7 mouse cellular contexts compared by ENCODE assay signal in genomic region chr13:51170691-51171680, GRCm38 (mm10). TPM values are rescaled to one million over a fixed set of nuclear protein-coding genes. Genes with fewer than 3 reads are reported as not detected.
DNase-seq lines count a peak whose midpoint lies in the region; ATAC-seq and TF ChIP-seq lines count a peak whose summit lies in the region.

Gene Nxnl2, plus strand, starts transcription at chr13:51171022.

- WGBS in hindbrain, embryonic 16.5 days: under 1% methylated on average over 54 of the region's 64 CpGs
- WGBS in liver, adult 2 months: 3% methylated on average over 64 of the region's 64 CpGs
- 1% methylated on average over 62 of the region's 64 CpGs for WGBS in midbrain, postnatal 0 days

- H3K27me3 ChIP-seq in hindbrain, embryonic 16.5 days (replicated peaks; ENCODE audit: control insufficient read depth, insufficient read depth, low read length): no peaks in the 10 kb centered on the region
- no peaks in the 10 kb centered on the region for H3K27me3 ChIP-seq in liver, adult 2 months (ENCODE audit: control insufficient read depth, insufficient read depth, low read length)
- H3K27me3 ChIP-seq in midbrain, postnatal 0 days (ENCODE audit: insufficient read depth, low read length): peaks cover 10% of the 10 kb centered on the region; the same call in 1 of the 2 replicates

- peak; percentile 72 for TF ChIP-seq CTCF in liver, adult 2 months (IDR thresholded peaks at IDR 0.05; ENCODE audit: low read depth, low read length)
- peak; percentile 68 for TF ChIP-seq CTCF in midbrain, postnatal 0 days (IDR thresholded peaks at IDR 0.05)

- H3K4me3 ChIP-seq in hindbrain, embryonic 16.5 days (ENCODE audit: low read length): peak within 1 kb of the TSS; percentile 52
- H3K4me3 ChIP-seq in liver, adult 2 months (ENCODE audit: insufficient read depth, low read depth, low read length): peak within 1 kb of the TSS; percentile 46
- H3K4me3 ChIP-seq in midbrain, postnatal 0 days (ENCODE audit: low read depth, low read length): peak within 1 kb of the TSS; percentile 52

- peaks cover 10% of the 10 kb centered on the region for H3K4me1 ChIP-seq in hindbrain, embryonic 16.5 days (ENCODE audit: control insufficient read depth, insufficient read depth, low read depth, low read length)
- H3K4me1 ChIP-seq in liver, adult 2 months (ENCODE audit: control insufficient read depth, insufficient read depth, low read length): no peaks in the 10 kb centered on the region
- no peaks in the 10 kb centered on the region; the same call in 1 of the 2 replicates for H3K4me1 ChIP-seq in midbrain, postnatal 0 days (ENCODE audit: insufficient read depth, low read length)

- DNase-seq in T-cell, adult 2 months (ENCODE audit: low spot score): peak; percentile 64
- peak; percentile 32 for DNase-seq in c-Kit-positive CD71-negative TER-119-negative erythroid progenitor cells, embryonic 14.5 days (ENCODE audit: low read depth)
- DNase-seq in forelimb bud, embryonic 11.5 days (ENCODE audit: low read depth, low spot score): peak; percentile 46
- DNase-seq in liver, adult 2 months (ENCODE audit: extremely low read depth, low read depth, low spot score): peak; percentile 20
- DNase-seq in midbrain, postnatal 0 days (ENCODE audit: low spot score): peak; percentile 39
- peak; percentile 59 to 81 for DNase-seq in spleen, postnatal 4 days (ENCODE audit: low spot score in 2 of 2)

- no peaks in the 10 kb centered on the region for H3K9me3 ChIP-seq in hindbrain, embryonic 16.5 days (ENCODE audit: control insufficient read depth, low read length)
- no peaks in the 10 kb centered on the region for H3K9me3 ChIP-seq in midbrain, postnatal 0 days (ENCODE audit: low read length)

- H3K79me2 ChIP-seq in liver, adult 2 months (ENCODE audit: control insufficient read depth, insufficient read depth, low read length): no peaks in the 10 kb centered on the region

- ATAC-seq in hindbrain, embryonic 16.5 days: peak; percentile 82
- ATAC-seq in midbrain, postnatal 0 days (ENCODE audit: low FRiP score): peak; percentile 66

- H3K36me3 ChIP-seq in hindbrain, embryonic 16.5 days (ENCODE audit: control insufficient read depth, insufficient read depth, low read length): no peaks in the 10 kb centered on the region
- H3K36me3 ChIP-seq in liver, adult 2 months (ENCODE audit: control insufficient read depth, insufficient read depth, low read length): no peaks in the 10 kb centered on the region
- H3K36me3 ChIP-seq in midbrain, postnatal 0 days (ENCODE audit: insufficient read depth, low read length): no peaks in the 10 kb centered on the region

- H3K4me2 ChIP-seq in hindbrain, embryonic 16.5 days (ENCODE audit: low read length): peak within 1 kb of the TSS; percentile 97
- H3K4me2 ChIP-seq in midbrain, postnatal 0 days (ENCODE audit: low read depth, low read length, poor library complexity, severe bottlenecking): peak within 1 kb of the TSS; percentile 87

- peak within 1 kb of the TSS; percentile 65 for H3K9ac ChIP-seq in hindbrain, embryonic 16.5 days (ENCODE audit: low read depth, low read length)
- peak within 1 kb of the TSS; percentile 43 for H3K9ac ChIP-seq in liver, adult 2 months (ENCODE audit: low read depth, low read length)
- peak within 1 kb of the TSS; percentile 52 for H3K9ac ChIP-seq in midbrain, postnatal 0 days (replicated peaks; ENCODE audit: low read length, poor library complexity, severe bottlenecking)

- no peak for TF ChIP-seq POLR2A in liver, adult 2 months (IDR thresholded peaks at IDR 0.05; ENCODE audit: extremely low read depth, insufficient read depth, low read length)

- no peak within 1 kb of the TSS for H3K27ac ChIP-seq in hindbrain, embryonic 16.5 days (ENCODE audit: low read depth, low read length)
- H3K27ac ChIP-seq in liver, adult 2 months (replicated peaks; ENCODE audit: insufficient read depth, low read depth, low read length): no peak within 1 kb of the TSS
- no peak within 1 kb of the TSS for H3K27ac ChIP-seq in midbrain, postnatal 0 days (ENCODE audit: low read depth, low read length)

RNA-seq across cellular contexts. Expression of gene Nxnl2, which starts in this region (rescaled TPM):
- polyA plus RNA-seq in hindbrain, embryonic 16.5 days (2015; fragmentation: Nextera tagmentation; extraction: Ambion mirVana): 4.1 and 6.0 TPM in 2 replicates
- total RNA-seq in liver, adult 2 months (2014; rRNA removed): 0.07 and 0.09 TPM in 2 replicates
- 0.06 TPM in 1 of 2 replicates, not detected in the other for polyA plus RNA-seq in liver, adult 2 months (2012; rRNA removed)
- 3.4 and 6.7 TPM in 2 replicates for total RNA-seq in midbrain, postnatal 0 days (2014; rRNA removed)
- 8.3 and 9.3 TPM in 2 replicates for polyA plus RNA-seq in midbrain, postnatal 0 days (2015; fragmentation: Nextera tagmentation; extraction: Ambion mirVana)

Comparison
In these comparisons a context has a peak if more than half of its experiments do, and no peak if none do; other contexts are left out.
1. Peak in DNase-seq, H3K4me3 ChIP-seq and H3K9ac ChIP-seq in liver, adult 2 months; RNA of the gene not detected or under 1 TPM.
2. DNase-seq: peak in every context shown above with its lines; median percentile 70 in spleen, postnatal 4 days; 64 in T-cell, adult 2 months; 46 in forelimb bud, embryonic 11.5 days; 39 in midbrain, postnatal 0 days; 32 in c-Kit-positive CD71-negative TER-119-negative erythroid progenitor cells, embryonic 14.5 days; 20 in liver, adult 2 months.